Mouse (Mus musculus): ENCODE data around the gene Saysd1. TPM values are rescaled to one million over a fixed set of nuclear protein-coding genes. Genes with fewer than 3 reads are reported as not detected.
"Not testable (repeated sequence)": the region's sequence is repeated elsewhere in the genome, so short reads cannot be mapped to it uniquely, and the experiment has no call there.

Gene Saysd1
- polyA plus RNA-seq, 1 experiment from 2014 or later: 10.3 TPM

DNA sequence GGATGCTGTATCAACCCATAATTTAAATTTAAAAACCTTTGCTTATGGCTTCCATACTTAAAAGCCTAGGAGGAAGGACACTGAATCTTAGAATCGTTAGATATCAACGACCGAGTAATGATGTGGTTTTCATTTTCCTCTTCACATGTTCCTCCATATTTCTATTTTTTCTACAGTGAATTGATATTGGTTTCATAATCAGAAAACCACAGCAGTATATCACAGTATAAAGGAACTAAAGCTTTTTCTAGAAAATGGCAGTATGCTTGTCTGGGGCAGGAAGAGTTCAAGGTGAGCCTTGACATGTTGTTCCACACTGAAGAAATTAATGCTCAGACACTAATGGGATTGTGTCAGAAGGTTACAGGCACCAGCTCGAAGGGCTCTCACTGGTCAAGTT lies 97.4 kb downstream of the Saysd1 start:
- ATAC-seq (ENCODE audit: insufficient number of reproducible peaks, insufficient read depth, low FRiP score, low TSS enrichment, low read depth): no peak
- Histone ChIP-seq H3K27ac (no peak overlapping the region), H3K4me1 (replicated peaks) (no peaks in the 10 kb centered on the region), H3K4me2 (no peak overlapping the region), H3K9me3 (no peaks in the 10 kb centered on the region), H3K27me3 (no peaks in the 10 kb centered on the region), H3K9ac (replicated peaks) (no peak overlapping the region), H3K4me3 (replicated peaks) (no peak overlapping the region), H3K36me3 (no peaks in the 10 kb centered on the region)
- 92% methylated on average over 4 of the region's 4 CpGs for WGBS

DNA sequence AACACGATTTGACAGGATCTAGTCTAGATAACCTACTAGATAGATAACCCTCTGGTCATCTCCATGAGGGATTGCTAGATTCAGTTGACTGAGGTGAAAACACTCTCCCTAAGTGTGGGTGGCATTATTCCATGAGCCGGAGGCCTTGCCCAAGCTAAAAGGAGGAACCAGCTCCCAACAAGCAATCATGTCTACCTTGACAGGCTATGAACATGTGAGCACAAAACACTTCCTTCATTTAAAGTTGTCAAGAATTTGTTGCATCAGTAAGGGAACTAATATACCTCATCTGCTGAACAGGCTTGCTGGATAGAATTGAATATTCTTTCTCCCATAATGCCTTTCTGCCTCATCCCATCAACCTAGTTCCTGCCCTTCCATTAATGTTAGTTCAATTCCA lies 98.5 kb downstream of the Saysd1 start:
- 91% methylated on average over 2 of the region's 2 CpGs for WGBS

DNA sequence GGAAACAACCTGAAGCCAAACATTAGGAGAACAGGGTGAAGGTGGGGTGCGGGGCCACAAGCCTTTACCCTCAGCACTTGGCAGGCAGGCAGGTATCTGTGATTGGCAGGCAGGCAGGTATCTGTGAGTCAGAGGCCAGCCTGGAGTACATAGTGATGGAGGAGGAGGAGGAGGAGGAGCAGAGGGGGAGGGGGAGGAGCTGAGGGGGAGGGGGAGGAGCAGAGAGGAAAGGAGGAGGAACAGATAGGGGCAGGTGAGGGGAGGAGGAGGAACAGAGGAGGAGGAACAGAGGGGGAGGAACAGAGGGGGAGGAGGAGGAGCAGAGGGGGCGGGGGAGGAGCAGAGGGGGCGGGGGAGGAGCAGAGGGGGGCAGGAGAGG lies 105.6 kb downstream of the Saysd1 start:
- Histone ChIP-seq H3K4me1 (replicated peaks) (no peaks in the 10 kb centered on the region), H3K9ac (replicated peaks) (no peak overlapping the region), H3K27me3 (no peaks in the 10 kb centered on the region), H3K4me2 (no peak overlapping the region), H3K36me3 (no peaks in the 10 kb centered on the region), H3K9me3 (no peaks in the 10 kb centered on the region), H3K27ac (no peak overlapping the region), H3K4me3 (replicated peaks) (no peak overlapping the region)
- 53% methylated on average over 1 of the region's 3 CpGs for WGBS
- ATAC-seq (ENCODE audit: insufficient number of reproducible peaks, insufficient read depth, low FRiP score, low TSS enrichment, low read depth): no peak

More for the DNA sequence above, 98.5 kb downstream of the Saysd1 start:
- Histone ChIP-seq H3K9ac (replicated peaks) (no peak overlapping the region), H3K4me1 (replicated peaks) (no peaks in the 10 kb centered on the region), H3K4me3 (replicated peaks) (no peak overlapping the region), H3K36me3 (no peaks in the 10 kb centered on the region), H3K4me2 (no peak overlapping the region), H3K27ac (no peak overlapping the region), H3K27me3 (no peaks in the 10 kb centered on the region), H3K9me3 (no peaks in the 10 kb centered on the region)
- no peak for ATAC-seq (ENCODE audit: insufficient number of reproducible peaks, insufficient read depth, low FRiP score, low TSS enrichment, low read depth)

DNA sequence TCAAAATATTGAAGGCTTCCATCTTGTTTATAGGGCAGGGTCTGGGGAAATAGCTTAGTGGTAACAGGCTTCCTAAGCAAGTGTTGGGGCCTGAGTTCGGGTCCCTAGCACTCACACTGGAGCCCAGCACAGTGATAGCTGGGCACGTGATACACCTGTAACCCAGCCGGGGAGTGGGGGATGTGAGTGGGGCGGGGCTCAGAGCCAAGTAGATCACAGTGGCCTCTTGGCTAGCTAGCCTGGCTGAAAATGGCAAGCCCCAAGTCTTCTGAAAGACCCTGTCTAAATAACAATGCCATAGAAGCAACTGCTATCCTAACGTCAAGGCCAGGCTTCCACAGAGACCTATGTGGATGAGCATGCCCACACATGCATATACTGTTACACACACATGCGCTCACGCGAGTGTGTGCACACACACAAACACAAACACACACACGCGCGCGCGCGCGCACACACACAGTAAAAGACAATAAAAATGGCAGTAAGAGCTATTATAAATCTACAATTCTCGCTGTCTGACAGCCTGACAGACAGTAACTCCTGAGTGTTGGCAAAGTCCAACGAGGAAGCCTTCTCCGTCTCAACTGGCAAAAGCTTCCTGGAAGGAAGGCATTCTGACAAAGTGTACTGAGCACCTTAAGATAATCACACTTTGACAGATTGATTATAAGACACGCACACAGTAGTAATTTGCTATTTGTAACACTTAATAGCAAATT lies 106.2 kb downstream of the Saysd1 start:
- 76% methylated on average over 19 of the region's 19 CpGs for WGBS
- H3K4me2 ChIP-seq: no peak overlapping the region
- H3K27ac ChIP-seq: no peak overlapping the region
- H3K9me3 ChIP-seq: no peaks in the 10 kb centered on the region
- no peak overlapping the region for H3K9ac ChIP-seq (replicated peaks)
- H3K36me3 ChIP-seq: no peaks in the 10 kb centered on the region
- no peaks in the 10 kb centered on the region for H3K4me1 ChIP-seq (replicated peaks)
- no peak for ATAC-seq (ENCODE audit: insufficient number of reproducible peaks, insufficient read depth, low FRiP score, low TSS enrichment, low read depth)
- no peak overlapping the region for H3K4me3 ChIP-seq (replicated peaks)
- no peaks in the 10 kb centered on the region for H3K27me3 ChIP-seq

DNA sequence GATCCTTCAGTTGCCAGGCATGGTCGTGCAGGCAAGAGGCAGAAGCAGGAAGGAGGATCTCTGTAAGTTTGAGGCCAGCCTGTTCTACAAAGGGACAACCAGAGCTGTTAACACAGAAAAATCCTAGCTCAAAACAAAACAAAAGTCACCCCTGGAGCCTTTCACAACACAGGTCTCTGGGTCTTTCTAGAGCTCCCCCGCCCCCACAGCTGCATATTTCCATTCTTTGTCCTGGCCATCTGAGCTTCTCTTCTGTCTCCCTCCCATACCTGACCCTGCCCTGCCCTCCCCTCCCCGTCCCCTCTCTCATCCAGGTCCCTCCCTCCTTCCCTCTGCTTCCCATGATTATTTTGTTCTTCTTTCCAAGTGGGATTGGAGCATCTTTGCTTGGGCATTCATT lies 108.7 kb downstream of the Saysd1 start:
- Histone ChIP-seq H3K4me2 (no peak overlapping the region), H3K27ac (no peak overlapping the region), H3K9ac (replicated peaks) (no peak overlapping the region), H3K36me3 (no peaks in the 10 kb centered on the region), H3K9me3 (no peaks in the 10 kb centered on the region), H3K4me3 (replicated peaks) (no peak overlapping the region), H3K4me1 (replicated peaks) (no peaks in the 10 kb centered on the region), H3K27me3 (no peaks in the 10 kb centered on the region)
- ATAC-seq (ENCODE audit: insufficient number of reproducible peaks, insufficient read depth, low FRiP score, low TSS enrichment, low read depth): no peak
- WGBS: 54% methylated on average over 3 of the region's 3 CpGs

DNA sequence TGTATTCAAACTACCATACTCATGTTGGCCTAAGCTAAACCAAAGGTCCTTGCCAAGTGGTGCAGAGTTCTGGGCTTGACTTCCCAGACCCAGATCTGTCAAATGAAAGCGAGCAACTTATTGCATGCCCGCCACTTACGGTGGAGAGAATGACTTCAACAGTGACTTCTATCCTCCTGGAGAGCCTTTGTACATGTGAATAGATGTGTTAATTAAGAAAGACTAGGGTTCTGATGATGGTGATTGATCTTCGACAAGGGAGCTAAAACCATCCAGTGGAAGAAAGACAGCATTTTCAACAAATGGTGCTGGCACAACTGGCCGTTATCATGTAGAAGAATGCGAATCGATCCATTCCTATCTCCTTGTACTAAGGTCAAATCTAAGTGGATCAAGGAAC lies 110.9 kb downstream of the Saysd1 start:
- not testable (repeated sequence) for H3K9ac ChIP-seq (replicated peaks); H3K4me3 ChIP-seq (replicated peaks); H3K36me3 ChIP-seq; H3K27me3 ChIP-seq; H3K4me1 ChIP-seq (replicated peaks); H3K9me3 ChIP-seq; H3K4me2 ChIP-seq; H3K27ac ChIP-seq; ATAC-seq (ENCODE audit: insufficient number of reproducible peaks, insufficient read depth, low FRiP score, low TSS enrichment, low read depth)
- WGBS: 91% methylated on average over 7 of the region's 7 CpGs

Other genes starting within 250 kb of the Saysd1 start
- gene Gng2, start 160.9 kb downstream of the Saysd1 start, polyA plus RNA-seq (2016; fragmentation: Nextera tagmentation; extraction: Ambion mirVana): 55.0 and 60.9 TPM in 2 replicates
- 6.9 TPM in 2 replicates for gene Kcnk5, start 43.3 kb upstream of the Saysd1 start, polyA plus RNA-seq (2016; fragmentation: Nextera tagmentation; extraction: Ambion mirVana)
- not detected in 2 replicates for gene Kcnk16, start 130.7 kb upstream of the Saysd1 start, polyA plus RNA-seq (2016; fragmentation: Nextera tagmentation; extraction: Ambion mirVana)
- gene Nudt13, start 156.2 kb upstream of the Saysd1 start, polyA plus RNA-seq (2016; fragmentation: Nextera tagmentation; extraction: Ambion mirVana): 18.1 and 20.2 TPM in 2 replicates
- gene Ecd, start 209.6 kb upstream of the Saysd1 start, polyA plus RNA-seq (2016; fragmentation: Nextera tagmentation; extraction: Ambion mirVana): 56.8 and 58.9 TPM in 2 replicates
- 45.4 and 45.9 TPM in 2 replicates for gene Fam149b, start 209.6 kb upstream of the Saysd1 start, polyA plus RNA-seq (2016; fragmentation: Nextera tagmentation; extraction: Ambion mirVana)

All from limb, embryonic 12.5 days (tissue).